Mouse (Mus musculus) myocyte (in vitro differentiated cells): ENCODE results near the gene Homer3.

Experiments used
- MYOG ChIP-seq, 3 experiments: IDR thresholded peaks; one replicate each; pipeline ENCODE4 v1.6.1; 2011; ENCODE audit warnings: control low read depth in 2 of 3, low read depth in 2 of 3, mild to moderate bottlenecking in 2 of 3; ENCODE audit not compliant: insufficient read length in 2 of 3, control insufficient read depth in 1 of 3, insufficient read depth in 1 of 3
- POLR2AphosphoS2 ChIP-seq: IDR thresholded peaks from one replicate; pipeline ENCODE4 v1.6.1; 2011; ENCODE audit warnings: low read depth, control low read depth; ENCODE audit not compliant: insufficient read length
- USF1 ChIP-seq: IDR thresholded peaks from one replicate; pipeline ENCODE4 v1.6.1; 2011; ENCODE audit warnings: low read depth, mild to moderate bottlenecking, control low read depth, moderate library complexity

DNA sequence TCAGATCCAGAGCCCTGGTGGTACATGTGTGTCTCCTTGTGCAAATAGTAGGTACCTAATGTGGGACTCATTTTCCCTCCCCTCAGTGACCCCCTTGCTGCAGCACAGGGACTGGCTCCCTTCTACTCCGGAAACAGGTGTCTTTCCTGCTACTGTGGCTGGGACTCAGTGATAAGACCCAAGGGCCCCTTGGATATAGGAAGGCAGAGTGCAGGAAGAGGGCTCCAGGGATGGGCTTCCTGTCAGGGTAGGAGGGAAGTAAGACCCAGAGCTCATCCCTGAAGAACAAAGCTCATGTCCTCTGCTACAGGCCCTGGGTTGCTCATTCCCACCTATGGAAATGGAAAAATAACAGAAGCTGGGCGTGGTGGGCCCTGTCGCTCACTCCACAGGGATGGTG lies 6.2 kb upstream of the Homer3 start:
- TF ChIP-seq POLR2AphosphoS2 (no peak), MYOG (IDR thresholded peaks at IDR 0.05; ENCODE audit: control insufficient read depth in 1 of 3, insufficient read depth in 1 of 3, insufficient read length in 2 of 3, low read depth in 2 of 3) (no peak), USF1 (no peak)
